Mouse (Mus musculus) midbrain, embryonic 15.5 days (tissue): ENCODE data around the gene Zfp773. TPM values are rescaled to one million over a fixed set of nuclear protein-coding genes. Genes with fewer than 3 reads are reported as not detected.

Experiments
- polyA plus RNA-seq: library from polyadenylated mRNA; unstranded; fragments of >200 nt; fragmentation: Nextera tagmentation; extraction: Ambion mirVana; gene quantifications from 2 replicates; pipeline ENCODE4 v1.2.1, GENCODE M21; 2015

The Zfp773 gene
- polyA plus RNA-seq, 1 experiment from 2014 or later: 20.5 TPM

Other genes with a start within 250 kb of the Zfp773 start
- not detected in 2 replicates for gene Aurkc, start 141.5 kb downstream of the Zfp773 start, polyA plus RNA-seq
- 23.2 and 24.8 TPM in 2 replicates for gene Zfp954, start 15.3 kb downstream of the Zfp773 start, polyA plus RNA-seq
- gene Zfp418, start 34.6 kb upstream of the Zfp773 start, polyA plus RNA-seq: 4.0 and 4.5 TPM in 2 replicates
- 9.4 and 10.0 TPM in 2 replicates for gene Zfp772, start 73.2 kb upstream of the Zfp773 start, polyA plus RNA-seq
- 0.67 and 1.6 TPM in 2 replicates for gene Vmn2r29, start 110.6 kb upstream of the Zfp773 start, polyA plus RNA-seq
- gene Gm45844, start 141.5 kb upstream of the Zfp773 start, polyA plus RNA-seq: 10.8 and 13.3 TPM in 2 replicates
- 212 and 224 TPM in 2 replicates for gene Clcn4, start 164.1 kb upstream of the Zfp773 start, polyA plus RNA-seq
- 0.01 TPM in 1 of 2 replicates, not detected in the other for gene Vmn2r30, start 200.9 kb upstream of the Zfp773 start, polyA plus RNA-seq
- not detected in 2 replicates for gene Gm45783, start 237.8 kb upstream of the Zfp773 start, polyA plus RNA-seq